Mouse (Mus musculus): Measurements from ENCODE around the gene Pard3. TPM values are rescaled to one million over a fixed set of nuclear protein-coding genes. Genes with fewer than 3 reads are reported as not detected.

Gene Pard3
- polyA plus RNA-seq, 1 experiment: 11.3 TPM

- Histone ChIP-seq H3K4me3 (ENCODE audit: insufficient read depth, low read length) (no peak overlapping the region), H3K27ac (ENCODE audit: insufficient read depth, low read length) (no peak overlapping the region), H3K4me1 (ENCODE audit: control insufficient read depth, insufficient read depth, low read length) (no peaks in the 10 kb centered on the region)
- TF ChIP-seq POLR2A (IDR thresholded peaks at IDR 0.05; ENCODE audit: extremely low read depth, insufficient read depth, low read length): no peak
- no peak for TF ChIP-seq CTCF (IDR thresholded peaks at IDR 0.05; ENCODE audit: extremely low read depth, insufficient read depth, low read length)
These were observed 388.7 kb downstream of the Pard3 start for GRCm38 (mm10) chr8:127452364-127452763.

GRCm38 (mm10) chr8:127457901-127458300 lies 394.2 kb downstream of the Pard3 start:
- TF ChIP-seq POLR2A (IDR thresholded peaks at IDR 0.05; ENCODE audit: extremely low read depth, insufficient read depth, low read length): no peak
- TF ChIP-seq CTCF (IDR thresholded peaks at IDR 0.05; ENCODE audit: extremely low read depth, insufficient read depth, low read length): no peak
- H3K4me3 ChIP-seq (ENCODE audit: insufficient read depth, low read length): no peak overlapping the region
- H3K4me1 ChIP-seq (ENCODE audit: control insufficient read depth, insufficient read depth, low read length): no peaks in the 10 kb centered on the region
- no peak overlapping the region for H3K27ac ChIP-seq (ENCODE audit: insufficient read depth, low read length)

GRCm38 (mm10) chr8:127461173-127461572 lies 397.5 kb downstream of the Pard3 start:
- no peaks in the 10 kb centered on the region for H3K4me1 ChIP-seq (ENCODE audit: control insufficient read depth, insufficient read depth, low read length)
- no peak overlapping the region for H3K4me3 ChIP-seq (ENCODE audit: insufficient read depth, low read length)
- no peak overlapping the region for H3K27ac ChIP-seq (ENCODE audit: insufficient read depth, low read length)
- TF ChIP-seq CTCF (IDR thresholded peaks at IDR 0.05; ENCODE audit: extremely low read depth, insufficient read depth, low read length): no peak
- TF ChIP-seq POLR2A (IDR thresholded peaks at IDR 0.05; ENCODE audit: extremely low read depth, insufficient read depth, low read length): no peak

- no peak for TF ChIP-seq POLR2A (IDR thresholded peaks at IDR 0.05; ENCODE audit: extremely low read depth, insufficient read depth, low read length)
- no peak for TF ChIP-seq CTCF (IDR thresholded peaks at IDR 0.05; ENCODE audit: extremely low read depth, insufficient read depth, low read length)
- no peak overlapping the region for H3K4me3 ChIP-seq (ENCODE audit: insufficient read depth, low read length)
- no peaks in the 10 kb centered on the region for H3K4me1 ChIP-seq (ENCODE audit: control insufficient read depth, insufficient read depth, low read length)
- no peak overlapping the region for H3K27ac ChIP-seq (ENCODE audit: insufficient read depth, low read length)
These were observed 398.8 kb downstream of the Pard3 start for GRCm38 (mm10) chr8:127462378-127462935.

- no peak for TF ChIP-seq CTCF (IDR thresholded peaks at IDR 0.05; ENCODE audit: extremely low read depth, insufficient read depth, low read length)
- no peak for TF ChIP-seq POLR2A (IDR thresholded peaks at IDR 0.05; ENCODE audit: extremely low read depth, insufficient read depth, low read length)
- no peak overlapping the region for H3K27ac ChIP-seq (ENCODE audit: insufficient read depth, low read length)
- no peaks in the 10 kb centered on the region for H3K4me1 ChIP-seq (ENCODE audit: control insufficient read depth, insufficient read depth, low read length)
- no peak overlapping the region for H3K4me3 ChIP-seq (ENCODE audit: insufficient read depth, low read length)
These were observed 400.6 kb downstream of the Pard3 start for GRCm38 (mm10) chr8:127464300-127464699.

GRCm38 (mm10) chr8:127472204-127472603 lies 408.5 kb downstream of the Pard3 start:
- Histone ChIP-seq H3K27ac (ENCODE audit: insufficient read depth, low read length) (no peak overlapping the region), H3K4me1 (ENCODE audit: control insufficient read depth, insufficient read depth, low read length) (no peaks in the 10 kb centered on the region), H3K4me3 (ENCODE audit: insufficient read depth, low read length) (no peak overlapping the region)
- no peak for TF ChIP-seq POLR2A (IDR thresholded peaks at IDR 0.05; ENCODE audit: extremely low read depth, insufficient read depth, low read length)
- no peak for TF ChIP-seq CTCF (IDR thresholded peaks at IDR 0.05; ENCODE audit: extremely low read depth, insufficient read depth, low read length)

- H3K4me1 ChIP-seq (ENCODE audit: control insufficient read depth, insufficient read depth, low read length): no peaks in the 10 kb centered on the region
- no peak overlapping the region for H3K4me3 ChIP-seq (ENCODE audit: insufficient read depth, low read length)
- no peak overlapping the region for H3K27ac ChIP-seq (ENCODE audit: insufficient read depth, low read length)
- TF ChIP-seq CTCF (IDR thresholded peaks at IDR 0.05; ENCODE audit: extremely low read depth, insufficient read depth, low read length) (no peak), POLR2A (IDR thresholded peaks at IDR 0.05; ENCODE audit: extremely low read depth, insufficient read depth, low read length) (no peak)
These were observed 416.3 kb downstream of the Pard3 start for GRCm38 (mm10) chr8:127480003-127480402.

GRCm38 (mm10) chr8:127485618-127486017 lies 421.9 kb downstream of the Pard3 start:
- H3K4me1 ChIP-seq (ENCODE audit: control insufficient read depth, insufficient read depth, low read length): no peaks in the 10 kb centered on the region
- H3K27ac ChIP-seq (ENCODE audit: insufficient read depth, low read length): no peak overlapping the region
- no peak for TF ChIP-seq CTCF (IDR thresholded peaks at IDR 0.05; ENCODE audit: extremely low read depth, insufficient read depth, low read length)
- no peak for TF ChIP-seq POLR2A (IDR thresholded peaks at IDR 0.05; ENCODE audit: extremely low read depth, insufficient read depth, low read length)
- no peak overlapping the region for H3K4me3 ChIP-seq (ENCODE audit: insufficient read depth, low read length)

GRCm38 (mm10) chr8:127491963-127492362 lies 428.3 kb downstream of the Pard3 start:
- H3K4me1 ChIP-seq (ENCODE audit: control insufficient read depth, insufficient read depth, low read length): no peaks in the 10 kb centered on the region
- no peak overlapping the region for H3K27ac ChIP-seq (ENCODE audit: insufficient read depth, low read length)
- H3K4me3 ChIP-seq (ENCODE audit: insufficient read depth, low read length): no peak overlapping the region
- TF ChIP-seq POLR2A (IDR thresholded peaks at IDR 0.05; ENCODE audit: extremely low read depth, insufficient read depth, low read length) (no peak), CTCF (IDR thresholded peaks at IDR 0.05; ENCODE audit: extremely low read depth, insufficient read depth, low read length) (no peak)

- H3K4me1 ChIP-seq (ENCODE audit: control insufficient read depth, insufficient read depth, low read length): no peaks in the 10 kb centered on the region
- no peak overlapping the region for H3K4me3 ChIP-seq (ENCODE audit: insufficient read depth, low read length)
- TF ChIP-seq POLR2A (IDR thresholded peaks at IDR 0.05; ENCODE audit: extremely low read depth, insufficient read depth, low read length) (no peak), CTCF (IDR thresholded peaks at IDR 0.05; ENCODE audit: extremely low read depth, insufficient read depth, low read length) (no peak)
- H3K27ac ChIP-seq (ENCODE audit: insufficient read depth, low read length): no peak overlapping the region
These were observed 431.6 kb downstream of the Pard3 start for GRCm38 (mm10) chr8:127495226-127495780.
